Mouse (Mus musculus): Measurements from ENCODE around the gene Adgrg1. TPM values are rescaled to one million over a fixed set of nuclear protein-coding genes. Genes with fewer than 3 reads are reported as not detected.
"Not testable (repeated sequence)": the region's sequence is repeated elsewhere in the genome, so short reads cannot be mapped to it uniquely, and the experiment has no call there.

The Adgrg1 gene
- polyA plus RNA-seq, 1 experiment from 2014 or later = 51.1 TPM

GRCm38 (mm10) chr8:95025421-95025820 lies 50.9 kb downstream of the Adgrg1 start:
- no peaks in the 10 kb centered on the region for H3K4me1 ChIP-seq (ENCODE audit: control insufficient read depth, insufficient read depth, low read length)
- no peaks in the 10 kb centered on the region for H3K27me3 ChIP-seq (ENCODE audit: control insufficient read depth, insufficient read depth, low read length)
- peaks cover 6% of the 10 kb centered on the region; the same call in 1 of the 2 replicates for H3K9me3 ChIP-seq (replicated peaks; ENCODE audit: control insufficient read depth, low read length)
- ATAC-seq (ENCODE audit: insufficient read depth, low FRiP score) = no peak
- no peak overlapping the region for H3K9ac ChIP-seq (ENCODE audit: low read length)
- H3K27ac ChIP-seq (ENCODE audit: low read length) = no peak overlapping the region
- H3K4me2 ChIP-seq (ENCODE audit: low read depth, low read length) = no peak overlapping the region
- no peaks in the 10 kb centered on the region for H3K36me3 ChIP-seq (ENCODE audit: control insufficient read depth, insufficient read depth, low read length)
- H3K4me3 ChIP-seq (replicated peaks; ENCODE audit: low read length) = no peak overlapping the region
- WGBS = 68% methylated on average over 2 of the region's 2 CpGs

- not testable (repeated sequence) for H3K4me1 ChIP-seq (ENCODE audit: control insufficient read depth, insufficient read depth, low read length); ATAC-seq (ENCODE audit: insufficient read depth, low FRiP score); H3K27ac ChIP-seq (ENCODE audit: low read length); H3K9me3 ChIP-seq (replicated peaks; ENCODE audit: control insufficient read depth, low read length); H3K9ac ChIP-seq (ENCODE audit: low read length); H3K4me2 ChIP-seq (ENCODE audit: low read depth, low read length); H3K27me3 ChIP-seq (ENCODE audit: control insufficient read depth, insufficient read depth, low read length); H3K4me3 ChIP-seq (replicated peaks; ENCODE audit: low read length); H3K36me3 ChIP-seq (ENCODE audit: control insufficient read depth, insufficient read depth, low read length)
- WGBS = 49% methylated on average over 7 of the region's 7 CpGs
Observed at GRCm38 (mm10) chr8:95028391-95028790, 53.8 kb downstream of the Adgrg1 start.

GRCm38 (mm10) chr8:95037106-95037925 lies 62.8 kb downstream of the Adgrg1 start:
- 53% methylated on average over 7 of the region's 7 CpGs for WGBS
- Histone ChIP-seq H3K9ac (ENCODE audit: low read length) (no peak overlapping the region), H3K27ac (ENCODE audit: low read length) (no peak overlapping the region), H3K4me2 (ENCODE audit: low read depth, low read length) (no peak overlapping the region), H3K9me3 (replicated peaks; ENCODE audit: control insufficient read depth, low read length) (no peaks in the 10 kb centered on the region), H3K4me3 (replicated peaks; ENCODE audit: low read length) (no peak overlapping the region), H3K36me3 (ENCODE audit: control insufficient read depth, insufficient read depth, low read length) (no peaks in the 10 kb centered on the region), H3K27me3 (ENCODE audit: control insufficient read depth, insufficient read depth, low read length) (no peaks in the 10 kb centered on the region), H3K4me1 (ENCODE audit: control insufficient read depth, insufficient read depth, low read length) (no peaks in the 10 kb centered on the region)
- peak; percentile 66 for ATAC-seq (ENCODE audit: insufficient read depth, low FRiP score)

- WGBS = 43% methylated on average over 6 of the region's 6 CpGs
- ATAC-seq (ENCODE audit: insufficient read depth, low FRiP score) = peak; percentile 48
- H3K27ac ChIP-seq (ENCODE audit: low read length) = peak overlapping the region; percentile 73
Observed at GRCm38 (mm10) chr8:95041883-95042784, 67.6 kb downstream of the Adgrg1 start.

GRCm38 (mm10) chr8:95044811-95045210 lies 70.3 kb downstream of the Adgrg1 start:
- no peaks in the 10 kb centered on the region for H3K27me3 ChIP-seq (ENCODE audit: control insufficient read depth, insufficient read depth, low read length)
- no peak for ATAC-seq (ENCODE audit: insufficient read depth, low FRiP score)

More at GRCm38 (mm10) chr8:95041883-95042784, 67.6 kb downstream of the Adgrg1 start:
- H3K4me1 ChIP-seq (ENCODE audit: control insufficient read depth, insufficient read depth, low read length) = no peaks in the 10 kb centered on the region
- H3K27me3 ChIP-seq (ENCODE audit: control insufficient read depth, insufficient read depth, low read length) = no peaks in the 10 kb centered on the region
- H3K9me3 ChIP-seq (replicated peaks; ENCODE audit: control insufficient read depth, low read length) = no peaks in the 10 kb centered on the region
- H3K36me3 ChIP-seq (ENCODE audit: control insufficient read depth, insufficient read depth, low read length) = no peaks in the 10 kb centered on the region
- no peak overlapping the region for H3K9ac ChIP-seq (ENCODE audit: low read length)
- H3K4me2 ChIP-seq (ENCODE audit: low read depth, low read length) = peak overlapping the region; percentile 4; the same call in 1 of the 2 replicates
- no peak overlapping the region for H3K4me3 ChIP-seq (replicated peaks; ENCODE audit: low read length)

GRCm38 (mm10) chr8:95046982-95047381 lies 72.4 kb downstream of the Adgrg1 start:
- no peak for ATAC-seq (ENCODE audit: insufficient read depth, low FRiP score)
- H3K9me3 ChIP-seq (replicated peaks; ENCODE audit: control insufficient read depth, low read length) = no peaks in the 10 kb centered on the region
- H3K4me3 ChIP-seq (replicated peaks; ENCODE audit: low read length) = no peak overlapping the region
- H3K4me1 ChIP-seq (ENCODE audit: control insufficient read depth, insufficient read depth, low read length) = 0 out of 2 replicates have a peak, but pooled peaks cover 4% of the 10 kb centered on the region
- H3K27ac ChIP-seq (ENCODE audit: low read length) = no peak overlapping the region
- 51% methylated on average over 3 of the region's 3 CpGs for WGBS
- H3K4me2 ChIP-seq (ENCODE audit: low read depth, low read length) = no peak overlapping the region
- H3K27me3 ChIP-seq (ENCODE audit: control insufficient read depth, insufficient read depth, low read length) = no peaks in the 10 kb centered on the region
- no peaks in the 10 kb centered on the region for H3K36me3 ChIP-seq (ENCODE audit: control insufficient read depth, insufficient read depth, low read length)
- H3K9ac ChIP-seq (ENCODE audit: low read length) = no peak overlapping the region

More at GRCm38 (mm10) chr8:95044811-95045210, 70.3 kb downstream of the Adgrg1 start:
- Histone ChIP-seq H3K4me1 (ENCODE audit: control insufficient read depth, insufficient read depth, low read length) (0 out of 2 replicates have a peak, but pooled peaks cover 4% of the 10 kb centered on the region), H3K27ac (ENCODE audit: low read length) (no peak overlapping the region), H3K4me2 (ENCODE audit: low read depth, low read length) (no peak overlapping the region), H3K9me3 (replicated peaks; ENCODE audit: control insufficient read depth, low read length) (no peaks in the 10 kb centered on the region), H3K4me3 (replicated peaks; ENCODE audit: low read length) (no peak overlapping the region), H3K9ac (ENCODE audit: low read length) (no peak overlapping the region), H3K36me3 (ENCODE audit: control insufficient read depth, insufficient read depth, low read length) (no peaks in the 10 kb centered on the region)
- WGBS = 58% methylated on average over 4 of the region's 4 CpGs

- Histone ChIP-seq H3K27ac (ENCODE audit: low read length) (no peak overlapping the region), H3K4me3 (replicated peaks; ENCODE audit: low read length) (no peak overlapping the region), H3K36me3 (ENCODE audit: control insufficient read depth, insufficient read depth, low read length) (no peaks in the 10 kb centered on the region), H3K9ac (ENCODE audit: low read length) (no peak overlapping the region), H3K4me2 (ENCODE audit: low read depth, low read length) (no peak overlapping the region), H3K4me1 (ENCODE audit: control insufficient read depth, insufficient read depth, low read length) (0 out of 2 replicates have a peak, but pooled peaks cover 4% of the 10 kb centered on the region), H3K27me3 (ENCODE audit: control insufficient read depth, insufficient read depth, low read length) (no peaks in the 10 kb centered on the region), H3K9me3 (replicated peaks; ENCODE audit: control insufficient read depth, low read length) (no peaks in the 10 kb centered on the region)
- 63% methylated on average over 6 of the region's 6 CpGs for WGBS
- ATAC-seq (ENCODE audit: insufficient read depth, low FRiP score) = no peak
Observed at GRCm38 (mm10) chr8:95047884-95048680, 73.5 kb downstream of the Adgrg1 start.

GRCm38 (mm10) chr8:95049636-95050035 lies 75.1 kb downstream of the Adgrg1 start:
- no peak for ATAC-seq (ENCODE audit: insufficient read depth, low FRiP score)
- H3K9me3 ChIP-seq (replicated peaks; ENCODE audit: control insufficient read depth, low read length) = no peaks in the 10 kb centered on the region
- H3K9ac ChIP-seq (ENCODE audit: low read length) = no peak overlapping the region
- no peaks in the 10 kb centered on the region for H3K36me3 ChIP-seq (ENCODE audit: control insufficient read depth, insufficient read depth, low read length)
- H3K4me2 ChIP-seq (ENCODE audit: low read depth, low read length) = no peak overlapping the region
- H3K27ac ChIP-seq (ENCODE audit: low read length) = no peak overlapping the region
- no peaks in the 10 kb centered on the region for H3K27me3 ChIP-seq (ENCODE audit: control insufficient read depth, insufficient read depth, low read length)
- no peak overlapping the region for H3K4me3 ChIP-seq (replicated peaks; ENCODE audit: low read length)
- 0 out of 2 replicates have a peak, but pooled peaks cover 4% of the 10 kb centered on the region for H3K4me1 ChIP-seq (ENCODE audit: control insufficient read depth, insufficient read depth, low read length)
- WGBS = 66% methylated on average over 2 of the region's 2 CpGs

All from stomach, embryonic 16.5 days (tissue).